Mouse (Mus musculus): ENCODE results near the gene Mrgprh. TPM values are rescaled to one million over a fixed set of nuclear protein-coding genes. Genes with fewer than 3 reads are reported as not detected.

Gene Mrgprh
- polyA plus RNA-seq, 1 experiment: not detected

DNA sequence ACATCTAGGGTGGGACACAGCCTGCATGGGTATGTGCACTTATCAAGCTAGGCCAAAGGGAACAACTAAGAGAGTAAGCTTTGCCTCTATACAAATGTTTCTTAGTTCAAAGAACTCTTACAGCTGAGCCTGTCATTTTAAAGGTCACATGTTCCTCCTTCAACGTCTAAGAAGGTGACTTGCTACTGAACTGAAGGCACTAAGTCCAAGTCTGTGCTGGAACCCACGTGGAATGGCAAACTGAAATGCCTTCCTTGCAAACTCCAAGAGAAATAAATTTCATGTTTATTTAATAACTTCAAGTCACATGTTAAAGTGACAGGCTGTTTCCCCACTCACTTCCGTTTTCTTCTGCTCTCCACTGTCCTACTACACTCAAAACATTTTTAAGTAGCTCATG lies 18.4 kb upstream of the Mrgprh start:
- no peak for TF ChIP-seq GATA1 (IDR thresholded peaks at IDR 0.05; ENCODE audit: low read length)

DNA sequence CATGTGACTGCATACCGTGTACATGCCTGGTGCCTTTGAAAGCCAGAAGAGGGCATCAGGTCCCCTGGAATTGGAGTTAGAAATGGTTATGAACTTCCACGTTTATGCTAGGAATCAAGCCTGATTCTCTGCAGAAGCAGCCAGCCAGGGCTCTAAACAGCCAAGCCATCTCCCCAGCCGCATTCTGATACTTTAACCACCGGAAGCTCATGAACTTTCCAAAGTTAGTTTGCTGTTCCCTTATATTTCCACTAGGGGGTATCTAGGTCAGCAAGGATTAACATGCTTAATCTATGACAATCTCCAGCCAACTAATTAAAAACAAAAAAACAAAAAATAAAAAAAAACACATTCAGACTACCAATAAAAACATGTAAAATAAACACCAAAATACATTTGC lies 17.8 kb upstream of the Mrgprh start:
- TF ChIP-seq GATA1 (IDR thresholded peaks at IDR 0.05; ENCODE audit: low read length): no peak

DNA sequence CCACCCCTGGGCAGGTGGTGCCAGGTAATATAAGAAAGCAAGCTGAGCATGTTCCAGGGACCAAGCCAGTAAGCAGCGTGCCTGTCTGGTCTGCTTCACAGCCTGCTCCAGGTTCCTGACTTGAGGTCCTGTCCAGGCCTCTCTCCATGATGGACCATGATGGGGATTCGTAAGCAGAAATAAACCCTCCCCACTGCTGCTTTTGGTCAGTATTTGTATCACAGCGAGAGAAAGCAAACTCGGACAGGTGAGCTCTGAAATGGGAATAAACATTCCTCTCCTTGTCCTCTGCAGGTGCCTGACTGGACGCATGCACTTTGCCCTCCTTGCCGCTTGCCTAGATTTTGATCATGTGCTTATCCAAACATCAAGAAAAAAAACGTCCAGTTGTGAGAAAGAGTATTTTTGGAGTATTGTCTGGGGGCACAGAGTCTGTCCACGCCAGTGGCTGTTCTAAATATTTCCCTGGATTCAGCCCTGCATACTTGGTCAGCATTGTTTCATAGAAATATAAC lies 16.8 kb upstream of the Mrgprh start:
- TF ChIP-seq GATA1 (IDR thresholded peaks at IDR 0.05; ENCODE audit: low read length): no peak

DNA sequence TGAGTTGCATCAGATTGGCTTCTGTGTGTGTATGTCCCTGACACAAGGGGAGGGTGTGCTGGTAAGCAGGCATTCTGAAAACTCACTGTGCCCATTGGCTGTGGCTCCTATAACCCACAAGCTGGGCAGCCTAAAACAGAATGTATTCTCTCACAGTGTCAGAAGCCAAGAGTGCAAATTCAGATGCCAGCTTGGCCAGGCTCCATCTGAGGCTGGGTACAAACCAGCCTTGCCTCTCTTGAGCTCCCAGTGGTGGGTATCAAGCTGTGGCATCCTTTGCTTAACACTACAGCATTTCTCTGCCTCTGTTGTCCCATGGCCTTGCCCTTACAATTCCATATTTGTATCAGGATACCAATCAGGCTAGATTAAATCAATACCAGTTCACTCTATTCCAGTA lies 11.7 kb upstream of the Mrgprh start:
- TF ChIP-seq GATA1 (IDR thresholded peaks at IDR 0.05; ENCODE audit: low read length): no peak

DNA sequence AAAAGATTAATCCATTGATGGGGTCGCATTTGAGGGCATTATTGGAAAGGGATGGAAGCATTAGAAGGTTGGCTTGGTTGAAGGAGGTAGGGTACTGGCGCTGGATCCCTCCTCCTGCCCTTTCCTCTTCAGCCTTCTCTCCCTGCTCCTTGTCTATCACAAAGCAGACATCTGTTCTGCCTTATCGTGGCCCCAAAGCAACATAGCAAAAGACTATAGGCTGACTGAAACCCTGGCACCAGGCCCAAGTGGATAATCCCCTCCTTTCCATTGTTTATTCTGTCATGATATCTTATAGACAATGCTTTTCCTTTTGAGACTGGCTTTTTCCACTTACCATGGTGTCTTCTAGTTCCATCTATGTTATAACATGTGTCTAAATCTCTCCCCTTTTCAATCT lies 10.4 kb upstream of the Mrgprh start:
- no peak for TF ChIP-seq GATA1 (IDR thresholded peaks at IDR 0.05; ENCODE audit: low read length)

DNA sequence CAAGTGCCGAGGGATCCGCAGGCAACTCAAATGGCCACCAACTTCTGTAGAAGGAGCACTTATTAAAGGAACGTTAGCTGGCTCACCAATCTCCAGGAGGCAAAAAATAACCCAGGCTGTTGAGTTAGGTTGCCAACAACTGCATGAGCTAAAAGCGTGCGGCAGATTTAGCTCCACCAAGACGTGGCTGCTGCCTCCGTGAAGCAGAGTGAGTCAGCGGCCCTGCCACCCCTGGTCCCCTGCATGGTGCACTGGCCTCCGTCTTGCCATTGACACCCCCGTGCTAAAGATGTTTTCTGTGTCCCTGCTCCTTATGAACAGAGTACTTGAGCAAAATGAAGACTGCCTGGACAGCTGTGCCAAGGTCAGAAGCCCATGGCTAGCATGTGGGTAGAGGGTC lies 9.0 kb upstream of the Mrgprh start:
- no peak for TF ChIP-seq GATA1 (IDR thresholded peaks at IDR 0.05; ENCODE audit: low read length)

DNA sequence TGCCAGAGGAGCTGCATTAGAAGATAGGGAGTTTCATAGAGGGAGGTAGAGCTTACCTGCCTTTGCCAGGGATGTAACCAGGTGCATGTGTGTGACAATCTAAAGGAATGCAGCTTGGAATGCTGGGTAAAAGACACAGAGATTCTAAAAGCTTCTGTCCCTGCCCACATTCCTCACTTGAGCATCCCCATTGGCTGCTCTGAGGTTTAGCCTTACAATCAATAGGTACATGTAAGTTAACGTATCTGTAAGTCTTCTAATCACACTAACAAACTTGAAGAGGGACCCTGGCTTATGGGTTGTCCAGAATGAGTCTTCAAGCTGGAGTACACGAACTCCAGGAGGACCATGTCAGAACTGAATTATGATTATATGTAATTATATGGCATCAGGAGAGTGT lies 7.8 kb upstream of the Mrgprh start, which contains the start of gene Mas1:
TSS of gene Mas1 (minus strand) at position 101 of the 400 bp plus-strand sequence.
- no peak for TF ChIP-seq GATA1 (IDR thresholded peaks at IDR 0.05; ENCODE audit: low read length)

DNA sequence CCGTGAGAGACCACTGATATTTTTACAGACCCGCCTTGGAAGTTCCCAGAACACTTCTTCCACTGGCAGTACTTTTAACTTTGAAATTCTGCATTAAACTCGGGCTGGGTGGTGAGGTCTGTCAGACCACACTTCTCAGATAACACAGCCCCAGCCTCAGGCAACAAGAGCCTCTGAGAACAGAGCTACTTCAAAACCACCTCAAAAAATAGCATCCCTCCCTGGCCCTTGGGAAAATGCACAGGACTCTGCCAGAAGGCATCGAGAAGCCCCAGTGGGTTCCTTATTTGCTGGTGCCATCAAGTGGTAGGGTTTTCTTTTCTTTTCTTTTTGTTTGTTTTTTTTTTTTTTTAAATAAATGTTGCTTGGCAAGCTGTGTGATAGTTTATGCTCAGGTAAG lies 7.2 kb upstream of the Mrgprh start:
- TF ChIP-seq GATA1 (IDR thresholded peaks at IDR 0.05; ENCODE audit: low read length): no peak

DNA sequence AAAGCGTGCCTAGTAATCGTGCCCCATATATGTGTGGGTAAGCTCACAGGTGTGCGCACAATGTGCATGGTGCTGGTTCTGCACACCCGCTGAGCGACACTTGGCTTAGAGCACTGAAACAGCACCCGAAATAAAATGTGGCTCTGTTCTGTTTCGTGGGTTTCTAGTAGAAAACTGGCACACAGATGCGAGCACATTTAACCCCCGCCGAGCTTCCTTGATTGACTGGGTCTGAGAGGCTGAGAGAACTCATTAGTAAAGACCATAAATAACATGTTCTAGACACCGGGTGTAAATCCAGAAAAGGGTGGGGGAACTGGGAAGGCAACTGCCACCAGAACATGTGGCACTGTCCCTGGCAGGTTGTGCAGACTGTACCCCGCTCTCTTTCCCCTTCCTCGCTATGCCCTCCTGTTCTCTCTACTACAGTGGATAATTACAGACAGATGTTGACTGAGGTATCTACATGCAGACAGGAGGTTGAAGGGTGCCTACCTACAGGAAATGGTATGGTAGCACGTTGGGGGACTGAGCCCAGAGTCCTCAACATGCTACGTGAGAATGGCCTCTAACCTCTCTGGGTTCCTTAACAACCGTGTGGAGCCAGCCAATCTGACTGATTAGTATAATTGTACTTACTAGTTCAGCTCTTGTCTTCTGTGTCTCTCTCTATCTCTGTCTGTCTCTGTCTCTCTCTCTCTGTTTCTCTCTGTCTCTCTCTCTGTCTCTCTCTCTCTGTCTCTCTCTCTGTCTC lies 3.4 kb upstream of the Mrgprh start:
- TF ChIP-seq GATA1 (IDR thresholded peaks at IDR 0.05; ENCODE audit: low read length): no peak

DNA sequence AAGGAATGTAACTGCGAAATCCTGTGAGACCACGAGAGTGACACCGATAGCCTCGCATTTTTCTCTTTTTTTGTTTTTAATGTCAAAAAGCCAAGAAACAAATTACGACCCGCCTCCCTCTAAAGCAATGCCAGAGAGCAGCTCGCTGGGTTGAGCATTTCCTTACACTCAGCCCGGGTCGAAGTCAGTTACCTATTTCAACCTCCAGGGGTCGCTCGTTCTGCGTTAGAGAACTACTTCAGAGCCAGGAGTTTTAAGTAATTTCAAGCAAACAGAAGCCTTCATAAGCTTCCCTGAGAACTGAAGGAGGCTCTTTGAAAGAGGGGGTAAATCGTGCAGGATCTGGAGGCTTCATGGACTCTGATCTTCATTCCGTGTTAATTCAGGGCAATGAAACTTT lies 4.3 kb downstream of the Mrgprh start:
- no peak for TF ChIP-seq GATA1 (IDR thresholded peaks at IDR 0.05; ENCODE audit: low read length)

DNA sequence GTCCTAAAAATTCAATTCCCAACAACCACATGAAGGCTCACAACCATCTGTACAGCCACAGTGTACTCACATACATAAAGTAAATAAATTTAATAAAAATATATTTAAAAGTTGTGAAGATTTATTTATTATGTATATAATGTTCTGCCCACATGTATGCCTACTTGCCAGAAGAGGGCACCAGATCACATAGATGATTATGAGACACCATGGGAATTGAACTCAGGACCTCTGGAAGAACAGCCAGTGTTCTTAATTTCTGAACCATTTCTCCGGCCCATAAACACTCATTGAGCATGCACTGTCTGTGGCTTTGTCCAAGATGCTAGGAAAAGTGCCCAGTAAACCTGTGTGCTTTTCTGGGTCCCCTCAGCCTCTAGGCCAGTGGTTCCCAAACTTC lies 5.4 kb downstream of the Mrgprh start:
- no peak for TF ChIP-seq GATA1 (IDR thresholded peaks at IDR 0.05; ENCODE audit: low read length)

DNA sequence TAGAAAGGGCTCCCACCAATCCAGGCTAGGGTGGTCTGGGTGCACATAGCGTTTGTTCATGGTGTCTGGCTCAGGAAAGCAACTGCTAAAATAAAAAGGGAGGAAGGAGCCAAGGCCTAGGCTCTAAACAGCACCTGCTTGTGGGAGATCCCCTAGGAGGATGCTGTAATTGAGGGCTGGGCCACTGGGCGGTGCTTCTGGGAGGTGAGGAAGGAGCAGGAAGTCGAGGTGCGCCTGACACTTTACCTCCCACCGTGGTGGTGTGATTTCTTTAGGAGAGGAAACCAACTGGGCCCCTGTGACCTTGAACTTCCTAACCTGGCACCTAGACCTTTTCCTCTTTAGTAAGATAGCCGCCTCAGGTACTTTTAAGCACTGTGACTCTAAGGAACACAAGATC lies 10.8 kb downstream of the Mrgprh start:
- no peak for TF ChIP-seq GATA1 (IDR thresholded peaks at IDR 0.05; ENCODE audit: low read length)

DNA sequence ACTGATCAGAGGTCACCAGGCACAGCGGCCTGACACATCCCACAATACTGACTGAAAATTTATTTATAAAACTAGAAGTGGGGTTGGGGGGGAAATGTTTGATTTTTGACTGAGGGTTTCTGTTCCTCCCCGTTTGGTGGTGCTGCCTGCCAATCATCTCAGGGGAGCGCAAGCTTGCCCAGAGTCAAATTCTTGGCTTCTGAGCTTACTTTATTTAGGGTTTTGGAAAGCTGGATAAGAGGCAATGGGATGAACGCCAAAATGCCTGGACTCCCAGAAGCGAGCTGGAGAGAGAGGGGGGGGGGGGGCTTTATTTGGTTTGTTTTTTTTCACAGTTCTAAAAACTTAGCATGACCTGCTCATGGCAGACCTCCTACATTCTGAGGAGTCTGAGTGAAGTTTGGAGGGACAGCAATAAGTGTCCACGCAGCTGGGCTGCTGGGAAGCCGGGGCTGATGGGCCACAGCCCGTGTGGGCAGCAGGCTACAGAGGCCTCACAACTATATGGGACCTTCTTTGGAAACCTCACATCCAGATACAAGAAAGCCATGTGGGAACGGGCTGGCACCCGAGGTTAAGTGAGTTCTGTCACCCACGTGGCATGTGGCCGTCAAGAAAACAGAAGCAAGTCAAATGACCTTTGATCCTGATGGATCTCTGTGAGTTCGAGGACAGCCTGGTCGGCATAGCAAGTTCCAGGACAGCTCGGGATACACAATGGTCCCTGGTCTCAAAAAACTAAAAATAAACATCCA lies 11.4 kb downstream of the Mrgprh start:
- no peak for TF ChIP-seq GATA1 (IDR thresholded peaks at IDR 0.05; ENCODE audit: low read length)

DNA sequence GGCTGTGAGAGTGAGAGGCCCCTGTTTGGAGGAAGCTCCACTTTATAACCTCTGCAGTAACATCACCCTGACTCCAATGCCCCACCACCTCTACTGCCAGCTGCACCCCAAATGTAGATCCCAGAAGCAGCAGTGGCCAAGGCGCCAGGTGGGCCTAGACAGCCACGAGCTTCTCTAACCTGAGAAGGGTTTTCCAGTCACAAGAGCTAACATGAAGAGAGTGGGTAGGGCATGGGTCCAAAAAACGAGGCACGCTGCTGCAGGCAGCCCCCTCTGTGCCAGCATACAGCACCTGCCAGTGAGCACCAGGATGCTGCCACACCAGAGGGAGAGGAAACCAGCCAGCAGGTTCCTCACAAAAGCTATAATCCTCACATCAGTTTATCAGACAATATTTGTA lies 15.2 kb downstream of the Mrgprh start:
- no peak for TF ChIP-seq GATA1 (IDR thresholded peaks at IDR 0.05; ENCODE audit: low read length)

DNA sequence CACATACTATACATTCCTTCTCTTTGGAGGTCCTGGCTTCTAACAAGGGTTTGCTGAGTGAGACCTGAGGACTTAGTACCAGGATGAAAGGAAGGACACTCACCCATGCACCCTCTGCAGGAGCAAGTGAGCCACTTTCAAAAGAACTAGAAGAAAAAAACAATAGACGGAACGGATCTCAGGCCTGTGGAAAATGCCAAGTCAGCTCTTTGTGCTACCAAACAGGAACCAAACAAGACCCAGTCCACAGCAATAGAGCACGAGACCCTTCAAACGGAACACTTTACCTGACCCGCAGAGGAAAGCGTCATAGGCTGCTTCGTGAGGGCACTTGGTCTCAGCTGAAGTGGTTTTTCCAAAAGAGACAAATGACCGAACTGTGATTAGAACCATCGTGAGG lies 16.2 kb downstream of the Mrgprh start:
- no peak for TF ChIP-seq GATA1 (IDR thresholded peaks at IDR 0.05; ENCODE audit: low read length)

DNA sequence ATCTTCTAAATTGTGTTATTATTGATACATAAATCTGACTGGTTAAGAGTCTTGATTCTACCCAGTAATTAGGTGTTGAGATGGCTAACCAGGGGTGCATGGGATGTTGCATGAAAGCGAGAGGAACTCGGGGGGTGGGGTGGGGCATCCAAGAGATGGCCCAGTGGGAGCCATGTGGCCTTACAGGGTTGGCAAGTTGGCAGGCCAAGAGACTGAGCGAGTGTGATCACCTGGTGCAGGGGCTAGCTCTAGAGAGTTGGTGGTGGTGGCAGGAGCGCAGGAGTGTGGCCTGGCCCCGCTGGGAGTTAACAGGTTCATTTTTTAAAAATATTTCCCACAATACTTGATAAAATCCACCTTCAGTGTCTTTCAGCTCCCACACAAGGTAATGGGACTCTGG lies 21.8 kb downstream of the Mrgprh start:
- TF ChIP-seq GATA1 (IDR thresholded peaks at IDR 0.05; ENCODE audit: low read length): no peak

DNA sequence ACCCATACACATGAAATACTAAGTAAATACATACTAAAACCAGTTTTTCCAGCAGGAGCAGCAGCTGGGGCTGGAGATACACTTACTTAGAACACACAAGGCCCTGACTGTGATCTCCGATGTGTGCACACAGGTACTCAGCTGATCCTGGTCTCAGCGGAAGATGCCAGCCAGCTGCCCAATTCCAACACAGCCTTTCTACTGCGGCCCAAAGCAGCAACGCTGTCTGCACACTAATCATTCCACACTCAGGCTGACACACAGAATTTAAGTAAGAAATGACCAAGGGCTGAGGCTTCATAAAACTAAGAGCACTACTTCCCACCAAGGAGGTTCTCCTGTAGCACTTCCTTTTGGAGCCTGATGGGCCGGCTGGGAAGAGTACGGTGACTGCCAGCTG lies 26.5 kb downstream of the Mrgprh start:
- TF ChIP-seq GATA1 (IDR thresholded peaks at IDR 0.05; ENCODE audit: low read length): no peak

Measured in G1E-ER4 (cell line).